Mouse (Mus musculus) layer of hippocampus, adult 11-12 months (tissue): Measurements from ENCODE around the gene Acbd6.
A peak's percentile ranks its signal among the peaks of the same experiment; 100 is the strongest.

ENCODE experiments used
- DNase-seq: peaks from one replicate; pipeline ENCODE4 v3.0.0; 2022; ENCODE audit warnings: low spot score

Acbd6 gene

GRCm38 (mm10) chr1:155650121-155650846, 92.4 kb downstream of the Acbd6 start:
- DNase-seq = no peak

- DNase-seq = no peak
Measured at GRCm38 (mm10) chr1:155654961-155655360, 97.0 kb downstream of the Acbd6 start.

GRCm38 (mm10) chr1:155656321-155656720, 98.4 kb downstream of the Acbd6 start:
- DNase-seq = no peak

GRCm38 (mm10) chr1:155663994-155664393, 106.1 kb downstream of the Acbd6 start:
- DNase-seq = no peak

GRCm38 (mm10) chr1:155675570-155675969, 117.7 kb downstream of the Acbd6 start:
- no peak for DNase-seq

- no peak for DNase-seq
Measured at GRCm38 (mm10) chr1:155681116-155681799, 123.3 kb downstream of the Acbd6 start.

- DNase-seq = no peak
Measured at GRCm38 (mm10) chr1:155686816-155687215, 128.9 kb downstream of the Acbd6 start.

- DNase-seq = no peak
Measured at GRCm38 (mm10) chr1:155689141-155689540, 131.2 kb downstream of the Acbd6 start.

GRCm38 (mm10) chr1:155689558-155689957, 131.6 kb downstream of the Acbd6 start:
- no peak for DNase-seq

- DNase-seq = no peak
Measured at GRCm38 (mm10) chr1:155692230-155692629, 134.3 kb downstream of the Acbd6 start.

GRCm38 (mm10) chr1:155693026-155693425, 135.1 kb downstream of the Acbd6 start:
- no peak for DNase-seq

- DNase-seq = no peak
Measured at GRCm38 (mm10) chr1:155693443-155693842, 135.5 kb downstream of the Acbd6 start.

GRCm38 (mm10) chr1:155698373-155699159, 140.6 kb downstream of the Acbd6 start:
- DNase-seq = peak; percentile 36

- DNase-seq = no peak
Measured at GRCm38 (mm10) chr1:155700886-155701285, 143.0 kb downstream of the Acbd6 start.

- no peak for DNase-seq
Measured at GRCm38 (mm10) chr1:155703191-155703680, 145.3 kb downstream of the Acbd6 start.

GRCm38 (mm10) chr1:155704182-155704581, 146.3 kb downstream of the Acbd6 start:
- no peak for DNase-seq

- DNase-seq = peak; percentile 24
Measured at GRCm38 (mm10) chr1:155713306-155713705, 155.4 kb downstream of the Acbd6 start.

- no peak for DNase-seq
Measured at GRCm38 (mm10) chr1:155715366-155715765, 157.4 kb downstream of the Acbd6 start.

- no peak for DNase-seq
Measured at GRCm38 (mm10) chr1:155717301-155717700, 159.4 kb downstream of the Acbd6 start.

- DNase-seq = no peak
Measured at GRCm38 (mm10) chr1:155718851-155719250, 160.9 kb downstream of the Acbd6 start.

- no peak for DNase-seq
Measured at GRCm38 (mm10) chr1:155720006-155720405, 162.1 kb downstream of the Acbd6 start.

GRCm38 (mm10) chr1:155721443-155721842, 163.5 kb downstream of the Acbd6 start:
- peak; percentile 70 for DNase-seq

- no peak for DNase-seq
Measured at GRCm38 (mm10) chr1:155722185-155722584, 164.3 kb downstream of the Acbd6 start.
